Mouse (Mus musculus) midbrain, postnatal 0 days (tissue): Measurements from ENCODE around the gene Rplp2. TPM values are rescaled to one million over a fixed set of nuclear protein-coding genes. Genes with fewer than 3 reads are reported as not detected.
A peak's percentile ranks its signal among the peaks of the same experiment; 100 is the strongest.

ENCODE experiments used
- ATAC-seq: fragments of 200-750 bp; cut with Nextera tagmentation; 2 replicates; pipeline ENCODE4 v1.8.0; 2017; ENCODE audit warnings: moderate number of reproducible peaks, mild to moderate bottlenecking, moderate TSS enrichment, moderate library complexity; ENCODE audit not compliant: low FRiP score
- DNase-seq: peaks from one replicate; pipeline ENCODE4 v3.0.0-alpha.2; 2015; ENCODE audit warnings: low spot score
- H3K27ac ChIP-seq: fragments of 300-500 bp; sonication (generic); 2 replicates; pipeline ENCODE4 v1.5.1; 2014; ENCODE audit warnings: low read depth, mild to moderate bottlenecking, low read length, mixed read lengths
- H3K27me3 ChIP-seq: fragments of 300-500 bp; sonication (generic); 2 replicates; pipeline ENCODE4 v1.6.1; 2014; ENCODE audit warnings: low read length, control low read depth, mixed read lengths; ENCODE audit not compliant: insufficient read depth
- H3K36me3 ChIP-seq: fragments of 300-500 bp; sonication (generic); 2 replicates; pipeline ENCODE4 v1.6.1; 2014; ENCODE audit warnings: low read length, control low read depth, mixed read lengths; ENCODE audit not compliant: insufficient read depth
- H3K4me1 ChIP-seq: fragments of 300-500 bp; sonication (generic); 2 replicates; pipeline ENCODE4 v1.6.1; 2014; ENCODE audit warnings: mild to moderate bottlenecking, control low read depth, antibody characterized with exemption, low read length, mixed read lengths; ENCODE audit not compliant: insufficient read depth
- H3K4me2 ChIP-seq: fragments of 300-500 bp; sonication (generic); 2 replicates; pipeline ENCODE4 v1.6.1; 2014; ENCODE audit warnings: low read depth, mild to moderate bottlenecking, low read length, mixed read lengths; ENCODE audit not compliant: poor library complexity, severe bottlenecking
- H3K4me3 ChIP-seq: fragments of 300-500 bp; sonication (generic); 2 replicates; pipeline ENCODE4 v1.5.1; 2014; ENCODE audit warnings: low read depth, mild to moderate bottlenecking, low read length, moderate library complexity
- H3K9ac ChIP-seq: fragments of 300-500 bp; sonication (generic); replicated peaks from 2 replicates; pipeline ENCODE4 v1.6.1; 2014; ENCODE audit warnings: mild to moderate bottlenecking, low read length, moderate library complexity, mixed read lengths; ENCODE audit not compliant: poor library complexity, severe bottlenecking
- H3K9me3 ChIP-seq: fragments of 300-500 bp; sonication (generic); 2 replicates; pipeline ENCODE4 v1.6.1; 2016; ENCODE audit warnings: low read length, control low read depth
- CTCF ChIP-seq: IDR thresholded peaks from 2 replicates; pipeline ENCODE4 v1.5.1; 2016; ENCODE audit warnings: antibody characterized with exemption, mild to moderate bottlenecking
- WGBS: fragments of 180-500 bp; shearing (Covaris S2); extraction: QIAGEN DNeasy Blood & Tissue Kit; methylation state at CpG from one replicate; pipeline ENCODE4 v1.1.7; 2014; 5-methylcytosine and 5-hydroxymethylcytosine counted together
- polyA plus RNA-seq: library from polyadenylated mRNA; unstranded; fragments of >200 nt; fragmentation: Nextera tagmentation; extraction: Ambion mirVana; gene quantifications from 2 replicates; pipeline ENCODE4 v1.2.1, GENCODE M21; 2015
- total RNA-seq: library from RNA; depleted of rRNA; stranded (reverse); fragments of >200 nt; gene quantifications from 2 replicates; pipeline ENCODE4 v1.2.3, GENCODE M21; 2014

Gene Rplp2
- total and polyA plus RNA-seq, 2 experiments from 2014 or later = 180 to 852 TPM

DNA sequence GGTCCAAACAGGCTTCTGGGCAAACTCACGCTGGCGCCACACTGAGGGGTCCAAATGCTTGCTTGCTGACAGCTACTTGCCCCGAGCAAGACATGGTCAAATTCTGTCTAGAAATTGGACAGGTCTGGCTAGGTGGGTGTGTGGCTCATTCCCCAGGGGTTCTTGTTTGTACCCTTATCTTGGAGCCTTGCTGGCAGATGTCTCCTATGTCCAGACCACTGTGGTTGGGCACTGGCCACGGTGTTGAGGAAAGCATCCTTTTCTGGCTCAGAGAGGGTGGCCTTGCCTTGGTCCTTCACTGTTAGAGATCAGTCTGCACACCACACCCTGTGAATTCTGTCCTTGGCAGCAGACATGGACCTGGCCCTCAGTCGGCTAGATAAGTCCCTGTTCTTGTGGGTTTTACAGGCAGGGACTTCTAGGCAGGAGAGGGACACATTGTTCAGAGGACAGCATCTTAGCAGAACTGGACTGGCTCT lies 31.1 kb downstream of the Rplp2 start:
- no peaks in the 10 kb centered on the region for H3K9me3 ChIP-seq
- H3K4me1 ChIP-seq = peaks cover 16% of the 10 kb centered on the region
- no peak overlapping the region for H3K4me3 ChIP-seq
- WGBS = 70% methylated on average over 5 of the region's 5 CpGs
- H3K9ac ChIP-seq = no peak overlapping the region
- DNase-seq = no peak
- H3K4me2 ChIP-seq = no peak overlapping the region
- no peak for ATAC-seq
- TF ChIP-seq CTCF = no peak
- H3K36me3 ChIP-seq = no peaks in the 10 kb centered on the region
- H3K27me3 ChIP-seq = peaks cover 12% of the 10 kb centered on the region
- no peak overlapping the region for H3K27ac ChIP-seq

DNA sequence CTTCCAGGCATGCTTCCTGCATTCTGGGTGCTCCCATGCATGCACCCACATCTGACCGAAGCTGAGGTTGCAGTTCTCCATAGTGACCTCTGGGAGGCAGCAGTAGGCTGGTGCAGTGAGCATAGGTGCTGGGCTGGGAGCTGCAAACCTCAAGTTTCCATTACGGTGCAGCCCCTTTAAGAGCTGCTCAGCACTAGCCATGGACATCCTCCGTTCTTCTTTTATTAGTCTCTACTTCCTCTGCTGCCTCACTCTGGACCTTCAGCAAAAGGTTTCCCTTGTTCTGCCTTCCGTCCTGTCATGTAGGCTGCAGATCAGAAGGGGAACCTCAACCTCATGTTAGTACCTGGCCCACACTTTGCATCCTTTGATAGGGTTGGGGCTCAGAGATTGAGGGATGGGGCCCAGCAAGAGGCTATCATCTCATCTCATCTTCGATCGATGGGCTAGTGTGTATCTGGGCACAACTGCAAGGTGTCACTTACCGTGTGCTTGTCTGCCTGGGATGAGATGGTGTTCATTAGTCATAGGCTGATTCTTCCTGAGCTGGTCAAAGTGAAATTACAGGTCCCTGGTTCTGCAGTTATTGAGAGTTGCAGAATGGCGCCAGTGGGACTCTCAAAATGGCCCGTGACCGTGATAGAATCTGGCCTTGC lies 33.8 kb downstream of the Rplp2 start:
- DNase-seq (peak; percentile 91), ATAC-seq (peak; percentile 48)
- peak; percentile 94 for TF ChIP-seq CTCF
- Histone ChIP-seq H3K27ac (peak overlapping the region; percentile 81), H3K36me3 (no peaks in the 10 kb centered on the region), H3K4me3 (peak overlapping the region; percentile 69), H3K27me3 (peaks cover 8% of the 10 kb centered on the region), H3K9ac (0 out of 2 replicates have a peak overlapping the region, but pooled peaks have one; percentile 37), H3K4me2 (peak overlapping the region; percentile 83), H3K4me1 (peaks cover 15% of the 10 kb centered on the region; the same call in 1 of the 2 replicates), H3K9me3 (no peaks in the 10 kb centered on the region)
- 6% methylated on average over 10 of the region's 10 CpGs for WGBS

DNA sequence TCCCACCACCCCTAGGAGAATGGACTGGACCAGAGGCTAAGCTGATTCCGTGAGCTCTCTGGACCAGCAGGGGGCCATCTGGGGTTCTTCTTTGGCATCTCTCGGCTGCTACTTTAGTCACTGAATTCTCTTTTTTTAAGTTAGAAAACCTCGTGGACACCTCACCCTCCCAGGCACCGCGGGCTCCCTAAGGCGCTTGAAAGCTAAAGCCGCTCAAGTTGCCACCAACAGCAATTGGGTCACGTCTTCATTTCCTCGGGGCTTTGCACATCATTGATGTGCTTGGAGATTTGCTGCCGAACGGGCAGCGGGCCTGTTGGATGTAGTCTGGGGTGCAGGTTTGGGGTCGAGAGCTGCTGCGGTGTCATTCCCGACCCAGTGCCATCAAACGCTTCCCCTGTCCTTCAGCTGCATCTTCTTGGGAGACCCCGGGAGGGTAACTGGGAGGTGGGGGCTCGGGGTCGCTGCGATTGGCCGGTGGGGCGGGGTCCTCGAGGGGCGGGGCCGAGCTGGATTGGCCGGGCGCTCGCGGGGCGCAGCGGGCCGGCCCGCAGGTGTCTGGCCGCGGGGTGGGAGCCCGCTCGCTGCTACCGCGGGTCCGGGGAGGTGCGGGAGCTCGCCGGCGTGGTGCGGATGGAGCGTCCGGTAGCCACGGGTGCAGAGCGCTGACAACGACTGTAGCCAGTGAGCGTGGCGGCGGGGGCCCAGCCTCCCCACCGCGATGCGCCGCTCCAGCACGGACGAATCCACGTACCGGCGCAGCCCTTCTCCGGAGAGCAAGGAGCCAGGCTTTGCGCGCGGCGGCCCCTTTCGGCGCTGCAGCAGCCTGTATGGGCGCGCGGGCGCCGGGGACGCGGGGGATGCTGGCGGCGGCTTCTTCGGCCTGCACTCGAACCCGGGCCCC lies 34.6 kb downstream of the Rplp2 start:
- TF ChIP-seq CTCF = peak; percentile 65
- 1% methylated on average over 78 of the region's 81 CpGs for WGBS
- H3K4me1 ChIP-seq = peaks cover 15% of the 10 kb centered on the region; the same call in 1 of the 2 replicates
- H3K27me3 ChIP-seq = peaks cover 4% of the 10 kb centered on the region; the same call in 1 of the 2 replicates
- DNase-seq = peak; percentile 74
- H3K27ac ChIP-seq = peak overlapping the region; percentile 81
- peak overlapping the region; percentile 69 for H3K4me3 ChIP-seq
- ATAC-seq = peak; percentile 56
- H3K9me3 ChIP-seq = no peaks in the 10 kb centered on the region
- peak overlapping the region; percentile 83 for H3K4me2 ChIP-seq
- peak overlapping the region; percentile 79 for H3K9ac ChIP-seq
- no peaks in the 10 kb centered on the region for H3K36me3 ChIP-seq

DNA sequence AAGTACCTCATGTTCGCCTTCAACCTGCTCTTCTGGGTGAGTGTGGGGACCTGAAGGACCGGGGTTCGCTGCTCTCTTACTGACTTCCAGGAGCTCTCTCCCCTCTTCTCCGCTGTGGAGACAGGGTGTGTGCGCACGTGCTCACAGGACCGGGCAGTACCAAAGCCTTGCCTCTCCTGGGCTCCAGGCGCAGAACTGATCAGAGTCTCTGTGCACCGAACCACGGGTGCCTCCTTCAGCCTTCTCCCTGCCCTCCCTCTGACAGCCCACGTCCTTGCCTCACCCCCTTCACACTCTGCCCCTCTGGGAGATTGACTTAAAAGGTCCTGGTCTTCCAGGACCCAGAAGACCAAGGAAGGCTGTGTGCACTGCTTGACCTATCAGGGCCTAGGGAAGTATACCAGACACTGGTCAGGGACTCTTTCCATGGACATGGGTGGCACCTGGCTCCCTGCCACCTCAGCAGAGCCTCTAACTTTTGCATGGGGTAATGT lies 35.4 kb downstream of the Rplp2 start:
- Histone ChIP-seq H3K9ac (peak overlapping the region; percentile 79), H3K9me3 (no peaks in the 10 kb centered on the region), H3K27me3 (no peaks in the 10 kb centered on the region), H3K4me1 (peaks cover 15% of the 10 kb centered on the region; the same call in 1 of the 2 replicates), H3K4me2 (peak overlapping the region; percentile 83), H3K36me3 (no peaks in the 10 kb centered on the region), H3K27ac (peak overlapping the region; percentile 81), H3K4me3 (peak overlapping the region; percentile 69)
- TF ChIP-seq CTCF = no peak
- peak; percentile 6; the same call in 1 of the 2 replicates for ATAC-seq
- no peak for DNase-seq
- 2% methylated on average over 11 of the region's 11 CpGs for WGBS

DNA sequence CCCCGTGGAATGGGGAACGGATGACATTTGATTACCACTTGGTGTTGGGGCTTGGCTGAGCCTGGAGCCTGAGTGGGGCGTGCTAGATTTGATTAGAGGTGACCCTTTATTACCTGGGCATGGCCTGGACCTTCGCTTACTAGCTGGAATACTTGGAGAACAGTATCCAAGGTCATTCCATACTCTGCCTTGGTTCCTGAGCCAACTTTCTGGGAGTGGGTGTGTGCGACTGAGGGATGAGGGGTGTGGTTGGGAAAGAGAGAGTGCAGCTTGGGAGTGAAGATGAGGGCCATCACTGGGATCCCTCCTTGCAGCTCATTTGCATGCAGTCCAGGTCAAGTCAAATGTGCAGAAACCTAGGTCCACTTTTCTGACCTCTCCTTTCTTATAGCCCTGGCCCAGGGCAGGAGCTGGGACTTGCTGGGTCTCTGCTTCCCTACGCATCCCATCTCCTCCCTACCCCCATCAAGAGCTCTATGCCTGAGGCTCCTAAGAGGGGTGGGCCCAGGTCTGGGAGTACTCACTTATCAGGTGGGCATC lies 36.0 kb downstream of the Rplp2 start:
- ATAC-seq (no peak), DNase-seq (no peak)
- no peak for TF ChIP-seq CTCF
- Histone ChIP-seq H3K9me3 (no peaks in the 10 kb centered on the region), H3K27me3 (no peaks in the 10 kb centered on the region), H3K4me1 (peaks cover 15% of the 10 kb centered on the region; the same call in 1 of the 2 replicates), H3K4me2 (peak overlapping the region; percentile 83), H3K9ac (0 out of 2 replicates have a peak overlapping the region, but pooled peaks have one; percentile 4), H3K4me3 (peak overlapping the region; percentile 69), H3K27ac (no peak overlapping the region), H3K36me3 (no peaks in the 10 kb centered on the region)
- 81% methylated on average over 6 of the region's 6 CpGs for WGBS
